Comparison of ENCODE assay signal across 14 mouse cellular contexts in the genomic region with DNA sequence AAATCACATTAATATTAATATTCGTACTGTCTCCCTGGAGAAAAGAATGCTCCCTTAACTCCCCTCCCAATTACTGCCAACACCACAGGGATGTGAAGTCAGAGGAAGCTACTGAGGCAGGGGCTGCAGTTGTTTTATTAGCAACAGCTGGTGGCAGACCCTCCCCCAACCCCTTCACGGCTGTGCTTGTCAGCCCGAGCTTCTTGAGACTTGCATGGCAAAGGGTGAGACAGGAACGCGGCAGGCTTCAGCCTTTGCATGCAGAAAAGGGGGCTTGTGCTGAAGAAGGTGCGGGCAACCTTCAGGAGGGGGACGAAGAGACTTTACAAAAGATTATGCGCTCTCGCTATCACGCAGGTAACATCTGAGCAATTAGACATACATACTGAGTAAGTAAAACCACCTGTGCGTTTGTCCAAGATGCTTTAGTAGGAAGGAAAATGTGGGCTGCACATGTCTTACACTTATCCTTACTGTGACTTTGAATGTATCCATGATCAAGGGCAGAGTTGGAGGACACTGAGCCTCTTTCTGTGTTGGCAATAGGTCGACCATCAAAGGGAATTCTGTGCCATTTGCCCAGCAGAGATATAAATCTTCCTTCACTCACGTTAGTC.
A peak's percentile ranks its signal among the peaks of the same experiment; 100 is the strongest.
DNase-seq lines count a peak whose midpoint lies in the region; ATAC-seq and TF ChIP-seq lines count a peak whose summit lies in the region.
"Had no signal": no experiment of that assay in that cellular context is flagged by ENCODE, and none has a peak within 500 bp of the region (broad histone marks: within the 10 kb centered on the region; RNA-seq: fewer than 3 reads in every experiment).

No protein-coding gene starts in this region.

- ATAC-seq in embryonic facial prominence, embryonic 15.5 days (ENCODE audit: insufficient number of reproducible peaks, low FRiP score, low TSS enrichment, low read depth) = no peak
- ATAC-seq in hindbrain, embryonic 14.5 days (ENCODE audit: low FRiP score) = peak; percentile 57; the same call in 1 of the 2 replicates
- ATAC-seq in midbrain, embryonic 13.5 days = peak; percentile 72
- ATAC-seq in intestine, postnatal 0 days = no peak

- H3K9ac ChIP-seq in embryonic facial prominence, embryonic 15.5 days = no peak overlapping the region
- H3K9ac ChIP-seq in hindbrain, embryonic 14.5 days = no peak overlapping the region
- H3K9ac ChIP-seq in midbrain, embryonic 13.5 days (replicated peaks) = no peak overlapping the region
- H3K9ac ChIP-seq in intestine, postnatal 0 days (ENCODE audit: low read depth, low read length) = no peak overlapping the region
- H3K9ac ChIP-seq: liver, embryonic 13.5 days had no signal

- TF ChIP-seq CTCF in left cerebral cortex, adult 2 months (IDR thresholded peaks at IDR 0.05) = no peak
- no peak for TF ChIP-seq CTCF in intestine, postnatal 0 days (IDR thresholded peaks at IDR 0.05; ENCODE audit: low read depth)

- 17% methylated on average over 13 of the region's 13 CpGs for WGBS in embryonic facial prominence, embryonic 15.5 days
- WGBS in hindbrain, embryonic 14.5 days = 25% methylated on average over 13 of the region's 13 CpGs
- 32% methylated on average over 13 of the region's 13 CpGs for WGBS in midbrain, embryonic 13.5 days
- WGBS in intestine, postnatal 0 days = 41% methylated on average over 13 of the region's 13 CpGs

- DNase-seq in embryo, embryonic 10 days (ENCODE audit: low spot score) = peak; percentile 58
- peak; percentile 32 for DNase-seq in hindbrain, embryonic 14.5 days (ENCODE audit: low spot score)
- DNase-seq in left cerebral cortex, adult 2 months (ENCODE audit: extremely low spot score in 1 of 2, low spot score in 2 of 2) = no peak
- DNase-seq in T-cell, adult 2 months (ENCODE audit: low spot score) = no peak
- no peak for DNase-seq in spleen, adult 12 weeks (ENCODE audit: low spot score)
- DNase-seq: adrenal gland, adult 8-10 months; cerebellum, adult 11 months; layer of hippocampus, adult 9-11 months; liver, embryonic 13.5 days had no signal

- H3K4me2 ChIP-seq in embryonic facial prominence, embryonic 15.5 days (replicated peaks) = peak overlapping the region; percentile 18; the same call in 1 of the 2 replicates
- H3K4me2 ChIP-seq in hindbrain, embryonic 14.5 days (replicated peaks) = peak overlapping the region; percentile 22; the same call in 1 of the 2 replicates
- H3K4me2 ChIP-seq in midbrain, embryonic 13.5 days (replicated peaks) = 0 out of 2 replicates have a peak overlapping the region, but pooled peaks have one; percentile 6
- no peak overlapping the region for H3K4me2 ChIP-seq in intestine, postnatal 0 days (replicated peaks; ENCODE audit: low read depth)
- H3K4me2 ChIP-seq: liver, embryonic 13.5 days had no signal

- intact Hi-C loops in left cerebral cortex, adult 2 months (cut with DNase I) = no loop called here

- no peak overlapping the region for H3K4me3 ChIP-seq in embryonic facial prominence, embryonic 15.5 days (replicated peaks)
- no peak overlapping the region for H3K4me3 ChIP-seq in hindbrain, embryonic 14.5 days (replicated peaks; ENCODE audit: low read length)
- no peak overlapping the region for H3K4me3 ChIP-seq in midbrain, embryonic 13.5 days (replicated peaks)
- H3K4me3 ChIP-seq in left cerebral cortex, adult 2 months = no peak overlapping the region
- no peak overlapping the region for H3K4me3 ChIP-seq in intestine, postnatal 0 days (ENCODE audit: low read depth, low read length)
- H3K4me3 ChIP-seq: heart, embryonic 10.5 days; liver, embryonic 13.5 days had no signal

- H3K36me3 ChIP-seq in embryonic facial prominence, embryonic 15.5 days = no peaks in the 10 kb centered on the region
- no peaks in the 10 kb centered on the region for H3K36me3 ChIP-seq in hindbrain, embryonic 14.5 days (replicated peaks; ENCODE audit: control insufficient read depth, insufficient read depth)
- H3K36me3 ChIP-seq in midbrain, embryonic 13.5 days = no peaks in the 10 kb centered on the region
- no peaks in the 10 kb centered on the region for H3K36me3 ChIP-seq in intestine, postnatal 0 days (ENCODE audit: control insufficient read depth, insufficient read depth)
- H3K36me3 ChIP-seq: heart, embryonic 10.5 days; liver, embryonic 13.5 days had no signal

- H3K27me3 ChIP-seq in embryonic facial prominence, embryonic 15.5 days = no peaks in the 10 kb centered on the region; the same call in 1 of the 2 replicates
- H3K27me3 ChIP-seq in hindbrain, embryonic 14.5 days (ENCODE audit: control insufficient read depth, insufficient read depth, low read length) = no peaks in the 10 kb centered on the region
- H3K27me3 ChIP-seq in midbrain, embryonic 13.5 days = no peaks in the 10 kb centered on the region
- no peaks in the 10 kb centered on the region for H3K27me3 ChIP-seq in intestine, postnatal 0 days (replicated peaks; ENCODE audit: control insufficient read depth, insufficient read depth, low read length)
- H3K27me3 ChIP-seq: liver, embryonic 13.5 days had no signal

- H3K4me1 ChIP-seq in embryonic facial prominence, embryonic 15.5 days = peaks cover 12% of the 10 kb centered on the region
- peaks cover 14% of the 10 kb centered on the region; the same call in 1 of the 2 replicates for H3K4me1 ChIP-seq in hindbrain, embryonic 14.5 days (replicated peaks; ENCODE audit: control insufficient read depth, insufficient read depth, low read length)
- peaks cover 21% of the 10 kb centered on the region for H3K4me1 ChIP-seq in midbrain, embryonic 13.5 days (replicated peaks)
- H3K4me1 ChIP-seq in intestine, postnatal 0 days (replicated peaks; ENCODE audit: control insufficient read depth, insufficient read depth, low read length) = no peaks in the 10 kb centered on the region
- H3K4me1 ChIP-seq: liver, embryonic 13.5 days had no signal

- no peak overlapping the region for H3K27ac ChIP-seq in embryonic facial prominence, embryonic 15.5 days (replicated peaks)
- no peak overlapping the region for H3K27ac ChIP-seq in hindbrain, embryonic 14.5 days
- no peak overlapping the region for H3K27ac ChIP-seq in midbrain, embryonic 13.5 days
- H3K27ac ChIP-seq in left cerebral cortex, adult 2 months = no peak overlapping the region
- no peak overlapping the region for H3K27ac ChIP-seq in intestine, postnatal 0 days (ENCODE audit: low read depth, low read length)
- H3K27ac ChIP-seq: heart, embryonic 10.5 days; liver, embryonic 13.5 days; macrophage had no signal

- H3K9me3 ChIP-seq in embryonic facial prominence, embryonic 15.5 days (replicated peaks) = no peaks in the 10 kb centered on the region
- no peaks in the 10 kb centered on the region for H3K9me3 ChIP-seq in hindbrain, embryonic 14.5 days (ENCODE audit: control insufficient read depth, low read length)
- no peaks in the 10 kb centered on the region for H3K9me3 ChIP-seq in midbrain, embryonic 13.5 days
- no peaks in the 10 kb centered on the region for H3K9me3 ChIP-seq in intestine, postnatal 0 days (ENCODE audit: control insufficient read depth)
- H3K9me3 ChIP-seq: heart, embryonic 10.5 days; liver, embryonic 13.5 days had no signal

Comparison
In these comparisons a context has a peak if more than half of its experiments do, and no peak if none do; other contexts are left out.
1. DNase-seq: peak in embryo, embryonic 10 days (single experiment) and hindbrain, embryonic 14.5 days (single experiment); none in left cerebral cortex, adult 2 months (0 of 2), T-cell, adult 2 months (single experiment) and spleen, adult 12 weeks (single experiment).
2. ATAC-seq: peak in hindbrain, embryonic 14.5 days (single experiment) and midbrain, embryonic 13.5 days (single experiment); none in embryonic facial prominence, embryonic 15.5 days (single experiment) and intestine, postnatal 0 days (single experiment).